In the genomic region with DNA sequence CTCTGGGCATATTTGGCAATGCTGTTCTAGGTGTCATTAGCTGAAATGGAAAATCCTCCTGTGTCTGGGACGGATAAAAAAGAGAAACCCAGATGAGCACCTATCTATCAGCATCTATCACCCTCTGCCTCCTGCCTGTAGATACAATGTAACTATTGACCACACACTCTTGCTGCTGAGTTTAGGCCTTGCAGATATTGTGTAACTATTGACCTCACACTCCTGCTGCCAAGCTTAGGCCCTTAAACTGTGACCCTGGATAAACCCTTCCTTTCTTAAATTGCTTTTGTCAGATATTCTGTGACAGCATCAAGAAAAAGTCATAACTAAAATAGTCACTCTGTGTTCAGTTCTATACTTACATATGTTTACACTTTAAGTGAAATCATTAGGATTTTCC, we compare ENCODE assay signal across 12 mouse cellular contexts.
"Had no signal": no experiment of that assay in that cellular context is flagged by ENCODE, and none has a peak within 500 bp of the region (broad histone marks: within the 10 kb centered on the region; RNA-seq: fewer than 3 reads in every experiment).

No protein-coding gene starts in this region.

- DNase-seq: gastrocnemius, adult 2 months; gastrocnemius, postnatal 10 days; gastrocnemius, postnatal 25 days; heart, postnatal 10 days; heart, postnatal 4 days; kidney, adult 18-20 months; kidney, adult 9 months; kidney, postnatal 14 days; kidney, postnatal 36 days; layer of hippocampus, adult 9-11 months; layer of hippocampus, postnatal 36 days; left cerebral cortex, postnatal 4 days had no signal
